Mouse (Mus musculus) testis, adult 2 months (tissue): ENCODE measurements at regions not wholly inside any gene's neighbourhood (a gene's known extent, or its start where the extent isn't known, plus 50 kb on each side); places are given as distances from the start of the nearest gene placed in this dataset.

ENCODE experiments used
- H3K27ac ChIP-seq: fragments of 200-500 bp; 2 replicates; pipeline ENCODE4 v1.5.1; 2012; ENCODE audit warnings: low read depth, low read length; ENCODE audit not compliant: control insufficient read depth, insufficient read depth
- H3K27me3 ChIP-seq: fragments of 200-500 bp; 2 replicates; pipeline ENCODE4 v1.6.1; 2012; ENCODE audit warnings: mild to moderate bottlenecking, low read length, moderate library complexity; ENCODE audit not compliant: control insufficient read depth, insufficient read depth
- H3K36me3 ChIP-seq: fragments of 200-500 bp; 2 replicates; pipeline ENCODE4 v1.6.1; 2012; ENCODE audit warnings: mild to moderate bottlenecking, low read length; ENCODE audit not compliant: control insufficient read depth, insufficient read depth
- H3K4me1 ChIP-seq: fragments of 200-500 bp; 2 replicates; pipeline ENCODE4 v1.6.1; 2012; ENCODE audit warnings: low read length; ENCODE audit not compliant: control insufficient read depth, insufficient read depth
- H3K4me3 ChIP-seq: fragments of 200-500 bp; 2 replicates; pipeline ENCODE4 v1.5.1; 2012; ENCODE audit warnings: low read depth, mild to moderate bottlenecking, low read length, moderate library complexity, mixed read lengths; ENCODE audit not compliant: control insufficient read depth
- CTCF ChIP-seq: fragments of 200-500 bp; IDR thresholded peaks from 2 replicates; pipeline ENCODE4 v1.5.1; 2012; ENCODE audit warnings: low read depth, mild to moderate bottlenecking, inconsistent platforms, low read length, moderate library complexity; ENCODE audit not compliant: control insufficient read depth, insufficient read depth, insufficient replicate concordance
- POLR2A ChIP-seq: fragments of 200-500 bp; IDR thresholded peaks from 2 replicates; pipeline ENCODE4 v1.6.1; 2012; ENCODE audit warnings: low read depth, mild to moderate bottlenecking, inconsistent platforms, low read length, moderate library complexity; ENCODE audit not compliant: control insufficient read depth

GRCm38 (mm10) chr5:42636162-42636823 is 568.5 kb downstream of the Gm16223 start:
- Histone ChIP-seq H3K27ac (no peak overlapping the region), H3K4me1 (no peaks in the 10 kb centered on the region), H3K27me3 (no peaks in the 10 kb centered on the region), H3K4me3 (no peak overlapping the region), H3K36me3 (no peaks in the 10 kb centered on the region)
- no peak for TF ChIP-seq CTCF
- no peak for TF ChIP-seq POLR2A

- Histone ChIP-seq H3K27me3 (no peaks in the 10 kb centered on the region), H3K4me3 (no peak overlapping the region), H3K36me3 (no peaks in the 10 kb centered on the region), H3K4me1 (no peaks in the 10 kb centered on the region), H3K27ac (no peak overlapping the region)
- no peak for TF ChIP-seq CTCF
- TF ChIP-seq POLR2A, result no peak
These were observed 576.5 kb upstream of the Cpeb2 start for GRCm38 (mm10) chr5:42656460-42656859.

- no peak overlapping the region for H3K27ac ChIP-seq
- no peaks in the 10 kb centered on the region for H3K36me3 ChIP-seq
- H3K4me1 ChIP-seq, result no peaks in the 10 kb centered on the region
These were observed 573.0 kb upstream of the Cpeb2 start for GRCm38 (mm10) chr5:42659994-42660393.

GRCm38 (mm10) chr5:42679617-42680016 is 553.4 kb upstream of the Cpeb2 start:
- H3K27ac ChIP-seq, result no peak overlapping the region
- H3K27me3 ChIP-seq, result no peaks in the 10 kb centered on the region
- TF ChIP-seq CTCF (no peak), POLR2A (no peak)

More at GRCm38 (mm10) chr5:42659994-42660393, 573.0 kb upstream of the Cpeb2 start:
- Histone ChIP-seq H3K27me3 (no peaks in the 10 kb centered on the region), H3K4me3 (no peak overlapping the region)
- no peak for TF ChIP-seq POLR2A
- TF ChIP-seq CTCF, result no peak

GRCm38 (mm10) chr5:42685356-42686057 is 547.5 kb upstream of the Cpeb2 start:
- H3K4me1 ChIP-seq, result no peaks in the 10 kb centered on the region
- H3K27ac ChIP-seq, result peak overlapping the region; percentile 72; the same call in 1 of the 2 replicates
- H3K36me3 ChIP-seq, result no peaks in the 10 kb centered on the region
- H3K4me3 ChIP-seq, result no peak overlapping the region
- TF ChIP-seq CTCF, result no peak
- TF ChIP-seq POLR2A, result no peak
- H3K27me3 ChIP-seq, result no peaks in the 10 kb centered on the region

More at GRCm38 (mm10) chr5:42679617-42680016, 553.4 kb upstream of the Cpeb2 start:
- Histone ChIP-seq H3K36me3 (no peaks in the 10 kb centered on the region), H3K4me3 (no peak overlapping the region), H3K4me1 (no peaks in the 10 kb centered on the region)

- H3K27me3 ChIP-seq, result no peaks in the 10 kb centered on the region
- H3K4me1 ChIP-seq, result no peaks in the 10 kb centered on the region
- no peak for TF ChIP-seq POLR2A
- TF ChIP-seq CTCF, result no peak
- H3K36me3 ChIP-seq, result no peaks in the 10 kb centered on the region
- no peak overlapping the region for H3K27ac ChIP-seq
- no peak overlapping the region for H3K4me3 ChIP-seq
These were observed 545.8 kb upstream of the Cpeb2 start for GRCm38 (mm10) chr5:42687176-42687575.
